Mouse (Mus musculus): Measurements from ENCODE around the gene Olfr1420. TPM values are rescaled to one million over a fixed set of nuclear protein-coding genes. Genes with fewer than 3 reads are reported as not detected.
"Not testable (repeated sequence)": the region's sequence is repeated elsewhere in the genome, so short reads cannot be mapped to it uniquely, and the experiment has no call there.

The Olfr1420 gene
- polyA plus RNA-seq, 1 experiment = not detected

- no peaks in the 10 kb centered on the region for H3K27me3 ChIP-seq (ENCODE audit: control insufficient read depth, insufficient read depth, low read length)
- H3K36me3 ChIP-seq (ENCODE audit: control insufficient read depth, insufficient read depth, low read length) = no peaks in the 10 kb centered on the region
- whole genome bisulfite sequencing = 77% methylated on average over 2 of the region's 2 CpGs
- DNase-seq (ENCODE audit: low read depth in 1 of 2, low spot score in 2 of 2) = no peak
- no peaks in the 10 kb centered on the region for H3K4me1 ChIP-seq (ENCODE audit: control insufficient read depth, insufficient read depth, insufficient read length)
- H3K4me3 ChIP-seq (ENCODE audit: extremely low read depth, insufficient read depth, insufficient read length) = no peak overlapping the region; the same call in 1 of the 2 replicates
- TF ChIP-seq CTCF (IDR thresholded peaks at IDR 0.05; ENCODE audit: extremely low read depth, insufficient read depth, insufficient read length, insufficient replicate concordance) (no peak), POLR2A (IDR thresholded peaks at IDR 0.05; ENCODE audit: low read depth, low read length) (no peak)
- H3K27ac ChIP-seq (ENCODE audit: insufficient read depth, low read length) = no peak overlapping the region
Measured at GRCm38 (mm10) chr19:11867837-11868236, 18.5 kb upstream of the Olfr1420 start.

- DNase-seq (ENCODE audit: low read depth in 1 of 2, low spot score in 2 of 2) = no peak
- WGBS = 51% methylated on average over 1 of the region's 1 CpGs
- TF ChIP-seq CTCF (IDR thresholded peaks at IDR 0.05; ENCODE audit: extremely low read depth, insufficient read depth, insufficient read length, insufficient replicate concordance) (no peak), POLR2A (IDR thresholded peaks at IDR 0.05; ENCODE audit: low read depth, low read length) (no peak)
Measured at GRCm38 (mm10) chr19:11875006-11875405, 11.4 kb upstream of the Olfr1420 start, which contains the start of gene Olfr1419. Gene Olfr1419 (minus strand): TSS chr19:11875106.

GRCm38 (mm10) chr19:11878404-11878803 is 8.0 kb upstream of the Olfr1420 start:
- not testable (repeated sequence) for DNase-seq (ENCODE audit: low read depth in 1 of 2, low spot score in 2 of 2); H3K27ac ChIP-seq (ENCODE audit: insufficient read depth, low read length)
- WGBS = 74% methylated on average over 22 of the region's 22 CpGs

More at GRCm38 (mm10) chr19:11875006-11875405, 11.4 kb upstream of the Olfr1420 start, which contains the start of gene Olfr1419:
- no peaks in the 10 kb centered on the region for H3K4me1 ChIP-seq (ENCODE audit: control insufficient read depth, insufficient read depth, insufficient read length)
- no peaks in the 10 kb centered on the region for H3K27me3 ChIP-seq (ENCODE audit: control insufficient read depth, insufficient read depth, low read length)
- no peaks in the 10 kb centered on the region for H3K36me3 ChIP-seq (ENCODE audit: control insufficient read depth, insufficient read depth, low read length)
- H3K27ac ChIP-seq (ENCODE audit: insufficient read depth, low read length) = no peak within 1 kb of the TSS
- no peak within 1 kb of the TSS for H3K4me3 ChIP-seq (ENCODE audit: extremely low read depth, insufficient read depth, insufficient read length)

GRCm38 (mm10) chr19:11911021-11911420 is 24.7 kb downstream of the Olfr1420 start:
- H3K36me3 ChIP-seq (ENCODE audit: control insufficient read depth, insufficient read depth, low read length) = peaks cover 4% of the 10 kb centered on the region; the same call in 1 of the 2 replicates
- H3K27me3 ChIP-seq (ENCODE audit: control insufficient read depth, insufficient read depth, low read length) = no peaks in the 10 kb centered on the region
- peak overlapping the region; percentile 82; the same call in 1 of the 2 replicates for H3K27ac ChIP-seq (ENCODE audit: insufficient read depth, low read length)
- H3K4me3 ChIP-seq (ENCODE audit: extremely low read depth, insufficient read depth, insufficient read length) = no peak overlapping the region
- WGBS = 76% methylated on average over 5 of the region's 5 CpGs
- no peak for DNase-seq (ENCODE audit: low read depth in 1 of 2, low spot score in 2 of 2)
- TF ChIP-seq CTCF (IDR thresholded peaks at IDR 0.05; ENCODE audit: extremely low read depth, insufficient read depth, insufficient read length, insufficient replicate concordance) (no peak), POLR2A (IDR thresholded peaks at IDR 0.05; ENCODE audit: low read depth, low read length) (no peak)
- H3K4me1 ChIP-seq (ENCODE audit: control insufficient read depth, insufficient read depth, insufficient read length) = peaks cover 3% of the 10 kb centered on the region; the same call in 1 of the 2 replicates

More at GRCm38 (mm10) chr19:11878404-11878803, 8.0 kb upstream of the Olfr1420 start:
- not testable (repeated sequence) for H3K4me3 ChIP-seq (ENCODE audit: extremely low read depth, insufficient read depth, insufficient read length); H3K36me3 ChIP-seq (ENCODE audit: control insufficient read depth, insufficient read depth, low read length); H3K4me1 ChIP-seq (ENCODE audit: control insufficient read depth, insufficient read depth, insufficient read length); H3K27me3 ChIP-seq (ENCODE audit: control insufficient read depth, insufficient read depth, low read length)

- peaks cover 4% of the 10 kb centered on the region; the same call in 1 of the 2 replicates for H3K36me3 ChIP-seq (ENCODE audit: control insufficient read depth, insufficient read depth, low read length)
- H3K4me3 ChIP-seq (ENCODE audit: extremely low read depth, insufficient read depth, insufficient read length) = peak overlapping the region; percentile 88
- DNase-seq (ENCODE audit: low read depth in 1 of 2, low spot score in 2 of 2) = peak in 1 of 2 experiments; percentile 18
- H3K27me3 ChIP-seq (ENCODE audit: control insufficient read depth, insufficient read depth, low read length) = no peaks in the 10 kb centered on the region
- 1% methylated on average over 17 of the region's 17 CpGs for WGBS
- peaks cover 3% of the 10 kb centered on the region for H3K4me1 ChIP-seq (ENCODE audit: control insufficient read depth, insufficient read depth, insufficient read length)
- H3K27ac ChIP-seq (ENCODE audit: insufficient read depth, low read length) = peak overlapping the region; percentile 82
- no peak for TF ChIP-seq POLR2A (IDR thresholded peaks at IDR 0.05; ENCODE audit: low read depth, low read length)
- TF ChIP-seq CTCF (IDR thresholded peaks at IDR 0.05; ENCODE audit: extremely low read depth, insufficient read depth, insufficient read length, insufficient replicate concordance) = no peak
Measured at GRCm38 (mm10) chr19:11911603-11912002, 25.2 kb downstream of the Olfr1420 start.

- Histone ChIP-seq H3K36me3 (ENCODE audit: control insufficient read depth, insufficient read depth, low read length) (peaks cover 4% of the 10 kb centered on the region; the same call in 1 of the 2 replicates), H3K27me3 (ENCODE audit: control insufficient read depth, insufficient read depth, low read length) (no peaks in the 10 kb centered on the region), H3K27ac (ENCODE audit: insufficient read depth, low read length) (peak within 1 kb of the TSS; percentile 82), H3K4me1 (ENCODE audit: control insufficient read depth, insufficient read depth, insufficient read length) (peaks cover 3% of the 10 kb centered on the region), H3K4me3 (ENCODE audit: extremely low read depth, insufficient read depth, insufficient read length) (peak within 1 kb of the TSS; percentile 88)
- TF ChIP-seq POLR2A (IDR thresholded peaks at IDR 0.05; ENCODE audit: low read depth, low read length) (peak; percentile 66), CTCF (IDR thresholded peaks at IDR 0.05; ENCODE audit: extremely low read depth, insufficient read depth, insufficient read length, insufficient replicate concordance) (no peak)
- WGBS = 1% methylated on average over 53 of the region's 53 CpGs
- DNase-seq (ENCODE audit: low read depth in 1 of 2, low spot score in 2 of 2) = peak; percentile 95 to 96
Measured at GRCm38 (mm10) chr19:11912037-11912532, 25.7 kb downstream of the Olfr1420 start, which contains the start of gene Patl1. Gene Patl1 (plus strand): TSS chr19:11912399.

GRCm38 (mm10) chr19:11912533-11913121 is 26.3 kb downstream of the Olfr1420 start:
- DNase-seq (ENCODE audit: low read depth in 1 of 2, low spot score in 2 of 2) = peak; percentile 5 to 33
- under 1% methylated on average over 40 of the region's 54 CpGs for WGBS

More at GRCm38 (mm10) chr19:11912533-11913121, 26.3 kb downstream of the Olfr1420 start:
- Histone ChIP-seq H3K36me3 (ENCODE audit: control insufficient read depth, insufficient read depth, low read length) (peaks cover 4% of the 10 kb centered on the region; the same call in 1 of the 2 replicates), H3K27me3 (ENCODE audit: control insufficient read depth, insufficient read depth, low read length) (no peaks in the 10 kb centered on the region), H3K4me1 (ENCODE audit: control insufficient read depth, insufficient read depth, insufficient read length) (peaks cover 3% of the 10 kb centered on the region), H3K4me3 (ENCODE audit: extremely low read depth, insufficient read depth, insufficient read length) (peak overlapping the region; percentile 88), H3K27ac (ENCODE audit: insufficient read depth, low read length) (peak overlapping the region; percentile 75)
- no peak for TF ChIP-seq CTCF (IDR thresholded peaks at IDR 0.05; ENCODE audit: extremely low read depth, insufficient read depth, insufficient read length, insufficient replicate concordance)
- TF ChIP-seq POLR2A (IDR thresholded peaks at IDR 0.05; ENCODE audit: low read depth, low read length) = no peak
